Mouse (Mus musculus): ENCODE measurements at regions not wholly inside any gene's neighbourhood (a gene's known extent, or its start where the extent isn't known, plus 50 kb on each side); places are given as distances from the start of the nearest gene placed in this dataset.

DNA sequence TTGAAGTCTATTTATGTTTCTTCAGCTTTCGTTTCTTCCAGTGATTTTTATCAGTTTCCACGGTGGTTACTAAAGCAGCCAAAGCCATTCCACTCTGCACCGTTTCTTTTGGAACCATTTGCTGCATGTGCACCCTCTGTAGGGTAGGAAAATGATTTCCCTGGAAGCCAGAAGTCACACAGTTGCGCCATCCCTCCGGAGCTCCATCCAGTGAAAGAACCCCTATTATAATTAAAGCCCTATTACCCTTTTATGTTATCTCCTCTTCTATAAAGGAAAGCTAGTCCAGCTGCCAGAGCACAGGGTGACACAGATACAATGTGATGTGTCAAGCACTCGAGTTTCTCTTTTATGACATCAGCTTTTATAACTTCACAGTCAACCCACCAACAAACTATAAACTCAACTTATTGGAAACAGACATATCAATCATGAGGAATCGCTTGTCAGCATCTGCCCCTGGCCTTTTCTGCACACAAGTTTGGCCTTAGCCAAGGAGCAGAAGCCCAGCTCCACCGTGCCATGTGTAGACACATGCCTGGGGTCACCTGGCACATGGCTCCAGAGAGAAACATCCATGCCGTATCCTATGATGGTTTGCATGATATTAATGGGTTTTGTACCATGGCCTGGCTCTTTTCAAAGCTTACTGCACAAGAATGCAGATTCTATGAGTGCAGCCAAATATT is 106.3 kb downstream of the Snx19 start:
- H3K4me3 ChIP-seq: no peak overlapping the region
- no peak for ATAC-seq (replicated peaks; ENCODE audit: insufficient number of reproducible peaks, insufficient read depth, low FRiP score, low read depth)
- H3K9me3 ChIP-seq (replicated peaks): no peaks in the 10 kb centered on the region
- H3K4me2 ChIP-seq: no peak overlapping the region
- H3K9ac ChIP-seq: no peak overlapping the region
- H3K36me3 ChIP-seq: no peaks in the 10 kb centered on the region
- WGBS: 67% methylated on average over 9 of the region's 9 CpGs
- 0 out of 2 replicates have a peak, but pooled peaks cover 2% of the 10 kb centered on the region for H3K4me1 ChIP-seq (replicated peaks)
- H3K27ac ChIP-seq: no peak overlapping the region
- no peaks in the 10 kb centered on the region for H3K27me3 ChIP-seq

DNA sequence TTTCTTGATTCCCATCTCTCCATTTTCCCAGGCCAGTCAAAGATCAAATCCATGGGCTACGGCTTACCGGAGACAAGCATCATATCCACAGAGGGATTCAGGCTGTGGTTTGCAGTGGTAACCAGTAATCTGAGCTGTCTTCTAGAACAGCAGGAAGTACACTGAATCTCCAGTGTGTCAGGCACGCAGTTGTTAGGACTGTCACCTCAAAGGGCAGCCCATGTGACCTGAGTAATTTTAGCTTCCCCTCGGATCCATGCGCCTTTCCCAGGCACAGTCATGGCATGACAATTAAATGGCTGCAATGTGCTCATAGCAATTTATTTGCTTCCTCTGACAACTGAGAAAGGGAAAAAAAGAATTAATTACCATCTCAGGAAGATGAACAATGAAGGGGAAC is 98.2 kb downstream of the Snx19 start:
- Histone ChIP-seq H3K4me2 (no peak overlapping the region), H3K4me3 (no peak overlapping the region), H3K27ac (peak overlapping the region; percentile 4; the same call in 1 of the 2 replicates), H3K9me3 (replicated peaks) (no peaks in the 10 kb centered on the region), H3K27me3 (no peaks in the 10 kb centered on the region), H3K4me1 (replicated peaks) (no peaks in the 10 kb centered on the region), H3K9ac (no peak overlapping the region), H3K36me3 (no peaks in the 10 kb centered on the region)
- no peak for ATAC-seq (replicated peaks; ENCODE audit: insufficient number of reproducible peaks, insufficient read depth, low FRiP score, low read depth)
- WGBS: 53% methylated on average over 5 of the region's 5 CpGs

DNA sequence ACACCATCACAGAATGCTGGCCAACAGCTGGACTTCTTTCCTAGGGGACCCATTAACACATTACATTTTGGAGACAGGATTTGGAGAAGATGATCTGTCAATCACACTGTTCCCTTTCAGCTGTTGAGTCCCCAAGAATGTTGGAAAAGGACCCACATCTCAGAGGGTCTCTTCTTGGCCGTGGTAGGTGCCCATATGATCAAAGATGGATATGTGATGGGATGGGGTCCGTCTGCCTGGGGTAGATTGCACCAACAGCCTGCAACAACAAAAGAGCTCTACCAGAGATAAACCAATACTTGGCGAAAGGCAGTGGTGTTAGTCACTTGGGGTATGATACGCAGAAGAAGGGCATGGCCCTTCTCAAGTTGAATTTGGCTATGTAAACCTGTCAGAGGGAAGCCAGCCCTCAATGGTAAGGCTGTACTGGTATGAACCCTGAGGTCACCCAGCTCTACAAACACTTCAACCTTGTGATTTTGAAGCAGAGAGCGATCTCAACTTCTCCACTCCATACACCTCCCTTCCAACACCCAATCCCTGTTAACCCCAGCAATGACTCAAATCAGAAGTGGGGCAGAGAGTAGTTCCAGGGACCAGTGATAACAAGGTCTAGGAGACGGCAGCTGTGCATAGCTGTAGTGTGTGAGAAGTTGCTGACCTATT is 97.6 kb downstream of the Snx19 start:
- Histone ChIP-seq H3K4me3 (no peak overlapping the region), H3K27ac (peak overlapping the region; percentile 4; the same call in 1 of the 2 replicates), H3K4me2 (no peak overlapping the region), H3K36me3 (no peaks in the 10 kb centered on the region), H3K9ac (no peak overlapping the region), H3K4me1 (replicated peaks) (no peaks in the 10 kb centered on the region), H3K27me3 (no peaks in the 10 kb centered on the region), H3K9me3 (replicated peaks) (no peaks in the 10 kb centered on the region)
- 79% methylated on average over 6 of the region's 6 CpGs for WGBS
- ATAC-seq (replicated peaks; ENCODE audit: insufficient number of reproducible peaks, insufficient read depth, low FRiP score, low read depth): no peak

DNA sequence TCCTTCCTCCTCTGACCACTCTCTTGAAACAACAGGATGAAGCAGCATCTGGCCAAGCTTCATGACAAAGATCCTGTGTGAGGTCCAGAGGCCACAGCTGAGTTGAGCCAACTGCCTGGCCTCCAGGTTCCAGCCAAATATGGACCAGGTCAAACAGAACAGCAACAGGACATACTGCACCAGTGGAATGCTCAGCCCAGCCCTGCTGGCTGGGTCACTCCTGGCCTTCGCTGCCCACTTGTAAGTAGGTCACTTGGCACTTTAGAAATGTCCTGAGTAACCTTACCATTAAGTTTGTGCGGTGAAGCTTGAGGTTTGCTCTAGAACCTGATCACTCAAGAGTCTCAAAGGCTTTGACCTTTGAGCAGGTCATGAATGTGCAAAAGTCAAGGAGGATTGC is 96.9 kb downstream of the Snx19 start:
- H3K9ac ChIP-seq: no peak overlapping the region
- H3K4me3 ChIP-seq: no peak overlapping the region
- no peaks in the 10 kb centered on the region for H3K9me3 ChIP-seq (replicated peaks)
- no peak overlapping the region for H3K27ac ChIP-seq
- H3K4me2 ChIP-seq: no peak overlapping the region
- H3K27me3 ChIP-seq: no peaks in the 10 kb centered on the region
- no peaks in the 10 kb centered on the region for H3K4me1 ChIP-seq (replicated peaks)
- H3K36me3 ChIP-seq: no peaks in the 10 kb centered on the region
- ATAC-seq (replicated peaks; ENCODE audit: insufficient number of reproducible peaks, insufficient read depth, low FRiP score, low read depth): no peak
- 82% methylated on average over 2 of the region's 2 CpGs for WGBS

DNA sequence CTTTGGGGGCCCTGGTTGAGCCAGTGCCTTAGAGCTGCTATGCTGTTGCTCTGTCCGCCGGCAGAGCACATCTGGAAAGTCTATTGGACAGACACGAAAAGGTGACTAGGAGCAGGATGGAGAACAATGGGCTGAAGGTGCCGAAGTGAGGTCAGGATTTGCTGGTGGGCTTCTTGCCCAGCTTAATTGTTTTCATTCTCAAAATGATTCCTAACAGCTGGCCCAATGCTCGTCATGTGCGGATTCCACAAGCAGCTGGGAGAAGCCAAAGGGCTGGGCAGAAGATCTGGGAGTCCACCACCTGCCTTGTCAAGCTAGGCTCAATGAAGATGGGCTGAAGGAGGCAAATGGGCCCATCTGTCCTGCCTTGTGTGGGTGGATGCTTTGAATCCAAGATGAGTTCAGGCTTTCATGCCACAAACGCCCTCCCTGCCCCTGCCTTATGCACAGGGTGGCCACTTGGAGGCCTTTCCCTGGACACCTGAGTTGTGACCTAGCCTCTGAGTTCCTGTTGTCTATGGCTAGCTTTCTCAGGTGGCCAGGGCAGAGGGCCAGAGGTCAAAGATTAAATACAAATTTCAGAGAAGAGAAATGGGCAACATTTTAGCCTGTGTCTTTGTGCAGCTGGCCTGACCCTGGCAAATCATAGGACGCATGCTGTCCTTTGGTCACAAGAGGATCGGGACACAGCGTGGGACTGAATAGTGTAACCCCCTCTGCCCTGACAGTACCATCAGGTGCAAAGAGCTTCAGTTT is 95.9 kb downstream of the Snx19 start:
- H3K4me3 ChIP-seq: no peak overlapping the region
- no peak overlapping the region for H3K9ac ChIP-seq
- no peaks in the 10 kb centered on the region for H3K27me3 ChIP-seq
- no peak overlapping the region for H3K27ac ChIP-seq
- H3K9me3 ChIP-seq (replicated peaks): no peaks in the 10 kb centered on the region
- no peaks in the 10 kb centered on the region for H3K36me3 ChIP-seq
- ATAC-seq (replicated peaks; ENCODE audit: insufficient number of reproducible peaks, insufficient read depth, low FRiP score, low read depth): no peak; the same call in 1 of the 2 replicates
- no peak overlapping the region for H3K4me2 ChIP-seq
- no peaks in the 10 kb centered on the region for H3K4me1 ChIP-seq (replicated peaks)
- WGBS: 79% methylated on average over 10 of the region's 10 CpGs

DNA sequence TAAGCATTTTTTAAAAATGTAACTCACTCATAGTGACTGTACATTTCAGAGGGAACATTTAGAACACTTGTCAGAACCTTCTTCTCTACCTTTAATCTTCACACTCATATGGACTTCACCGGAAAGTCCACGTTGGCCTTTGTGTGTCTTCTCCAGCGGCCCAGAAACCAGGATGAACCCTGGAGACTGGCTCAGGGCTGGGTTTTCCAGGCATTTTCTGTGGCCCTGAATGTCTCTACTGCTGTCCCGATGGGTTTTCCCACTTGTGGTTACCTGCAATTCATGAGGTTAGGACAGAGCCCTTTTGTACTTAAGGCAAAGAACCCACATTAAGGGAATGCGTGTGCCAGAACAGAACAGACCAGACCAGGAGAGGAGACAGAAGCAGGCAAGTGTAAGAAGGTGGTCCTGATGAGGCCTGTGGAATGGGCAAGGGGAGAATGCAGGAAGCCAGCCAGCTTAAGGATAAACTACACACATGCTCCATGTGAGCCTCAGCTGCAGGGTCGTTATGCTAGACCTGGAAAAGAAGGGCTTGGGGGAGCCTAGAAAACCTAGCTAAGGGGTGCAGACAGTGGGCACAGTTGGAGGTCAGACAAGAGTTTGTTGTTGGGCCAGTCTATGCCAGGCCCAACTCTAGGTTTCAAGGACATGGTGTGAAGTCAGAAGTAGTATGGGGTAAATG is 94.8 kb downstream of the Snx19 start:
- H3K27me3 ChIP-seq: no peaks in the 10 kb centered on the region
- ATAC-seq (replicated peaks; ENCODE audit: insufficient number of reproducible peaks, insufficient read depth, low FRiP score, low read depth): no peak
- H3K4me1 ChIP-seq (replicated peaks): no peaks in the 10 kb centered on the region
- no peak overlapping the region for H3K27ac ChIP-seq
- no peak overlapping the region for H3K4me2 ChIP-seq
- H3K9me3 ChIP-seq (replicated peaks): no peaks in the 10 kb centered on the region
- H3K36me3 ChIP-seq: no peaks in the 10 kb centered on the region
- WGBS: 84% methylated on average over 6 of the region's 6 CpGs
- H3K9ac ChIP-seq: no peak overlapping the region
- no peak overlapping the region for H3K4me3 ChIP-seq

DNA sequence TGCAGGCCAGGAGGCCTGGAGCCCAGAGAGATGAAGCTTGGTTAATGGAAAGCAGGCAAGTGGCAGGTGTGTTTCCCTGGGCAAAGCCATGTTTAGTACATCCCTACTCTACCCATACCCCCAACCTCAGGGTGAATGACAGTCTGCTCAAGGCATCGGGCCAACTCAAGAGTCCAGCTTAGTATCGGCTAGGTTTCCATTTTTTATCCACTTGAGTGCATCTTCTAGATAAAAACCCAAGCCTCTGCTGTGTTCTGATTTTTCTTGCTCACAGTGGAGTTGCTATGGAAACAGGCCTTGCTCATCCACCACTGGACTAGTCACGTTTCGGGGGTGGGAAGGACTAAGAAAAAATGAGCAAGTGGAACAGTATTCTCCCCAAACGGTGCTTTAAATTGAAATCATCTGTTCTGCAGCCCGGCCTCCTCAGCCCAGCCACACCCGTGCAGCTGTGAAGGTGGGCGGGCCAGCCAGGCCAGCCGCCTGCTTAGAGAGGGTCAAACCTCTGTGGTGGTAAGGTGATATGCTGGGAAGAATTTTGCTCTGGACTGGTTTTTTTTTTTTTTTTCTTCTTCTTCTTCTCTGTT is 94.0 kb downstream of the Snx19 start:
- H3K36me3 ChIP-seq: no peaks in the 10 kb centered on the region
- WGBS: 59% methylated on average over 9 of the region's 9 CpGs
- no peak for ATAC-seq (replicated peaks; ENCODE audit: insufficient number of reproducible peaks, insufficient read depth, low FRiP score, low read depth)

DNA sequence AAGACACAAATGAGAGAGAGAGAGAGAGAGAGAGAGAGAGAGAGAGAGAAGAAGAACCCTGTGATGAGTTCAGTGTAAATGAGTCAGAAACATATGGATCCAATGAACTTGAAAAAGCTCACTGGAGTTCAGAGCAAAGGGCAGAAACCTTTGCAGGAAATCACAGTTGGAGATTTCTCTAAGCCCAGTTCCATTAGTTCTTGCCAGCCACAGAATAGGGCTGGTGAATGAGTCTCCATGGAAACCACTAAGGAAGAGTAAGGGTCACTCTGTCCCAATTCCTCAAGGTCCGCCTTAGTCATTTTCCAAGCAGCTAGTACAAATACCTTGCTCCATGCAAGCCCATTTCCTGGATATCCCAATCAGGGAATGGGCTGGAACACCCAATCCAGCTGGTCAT is 93.2 kb downstream of the Snx19 start:
- Histone ChIP-seq H3K9ac (no peak overlapping the region), H3K27me3 (no peaks in the 10 kb centered on the region), H3K4me2 (no peak overlapping the region), H3K9me3 (replicated peaks) (no peaks in the 10 kb centered on the region), H3K36me3 (no peaks in the 10 kb centered on the region), H3K27ac (no peak overlapping the region), H3K4me1 (replicated peaks) (no peaks in the 10 kb centered on the region), H3K4me3 (no peak overlapping the region)
- 93% methylated on average over 1 of the region's 1 CpGs for WGBS
- ATAC-seq (replicated peaks; ENCODE audit: insufficient number of reproducible peaks, insufficient read depth, low FRiP score, low read depth): no peak

More for the DNA sequence above, 94.0 kb downstream of the Snx19 start:
- H3K27ac ChIP-seq: no peak overlapping the region
- no peaks in the 10 kb centered on the region for H3K9me3 ChIP-seq (replicated peaks)
- no peaks in the 10 kb centered on the region for H3K4me1 ChIP-seq (replicated peaks)
- no peaks in the 10 kb centered on the region for H3K27me3 ChIP-seq
- no peak overlapping the region for H3K9ac ChIP-seq
- H3K4me2 ChIP-seq: no peak overlapping the region
- no peak overlapping the region for H3K4me3 ChIP-seq

DNA sequence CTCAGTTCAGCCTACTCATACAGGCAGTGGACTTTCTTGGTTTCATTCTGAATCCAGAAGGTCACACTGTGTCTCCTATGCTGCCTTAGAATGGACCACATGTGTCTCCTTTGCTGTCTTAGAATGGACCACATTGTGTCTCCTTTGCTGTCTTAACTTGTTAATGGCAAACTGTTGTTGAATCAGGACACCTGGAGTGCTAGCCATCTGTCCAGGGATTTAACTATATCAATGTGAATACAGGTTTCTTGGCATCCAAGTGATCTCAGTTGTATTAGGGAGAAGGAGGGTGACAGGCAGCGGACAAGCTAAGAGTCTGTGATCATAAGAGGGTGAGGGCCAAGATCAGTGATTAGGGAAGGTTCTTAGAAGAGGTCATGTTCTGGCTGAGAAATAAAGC is 92.3 kb downstream of the Snx19 start:
- ATAC-seq (replicated peaks; ENCODE audit: insufficient number of reproducible peaks, insufficient read depth, low FRiP score, low read depth): no peak
- no peak overlapping the region for H3K27ac ChIP-seq
- H3K36me3 ChIP-seq: no peaks in the 10 kb centered on the region
- H3K27me3 ChIP-seq: no peaks in the 10 kb centered on the region
- no peaks in the 10 kb centered on the region for H3K4me1 ChIP-seq (replicated peaks)
- 84% methylated on average over 1 of the region's 1 CpGs for WGBS
- H3K4me3 ChIP-seq: no peak overlapping the region
- H3K9me3 ChIP-seq (replicated peaks): no peaks in the 10 kb centered on the region
- H3K9ac ChIP-seq: no peak overlapping the region
- no peak overlapping the region for H3K4me2 ChIP-seq

Measured in heart, embryonic 15.5 days (tissue).